Mouse (Mus musculus) ES-E14 (cell line): Measurements from ENCODE around the gene Gm21860.
"Not testable (repeated sequence)": the region's sequence is repeated elsewhere in the genome, so short reads cannot be mapped to it uniquely, and the experiment has no call there.

Source experiments
- HCFC1 ChIP-seq: IDR thresholded peaks from 2 replicates; pipeline ENCODE4 v1.6.1; 2012; ENCODE audit warnings: low read length, inconsistent platforms, borderline replicate concordance; ENCODE audit not compliant: insufficient read depth
- MAFK ChIP-seq: IDR thresholded peaks from 2 replicates; pipeline ENCODE4 v1.6.1; 2014; ENCODE audit warnings: mild to moderate bottlenecking, low read depth, low read length, inconsistent platforms; ENCODE audit not compliant: insufficient read depth
- ZC3H11A ChIP-seq: IDR thresholded peaks from 2 replicates; pipeline ENCODE4 v1.6.1; 2012; ENCODE audit warnings: low read depth, mild to moderate bottlenecking, inconsistent platforms, low read length, borderline replicate concordance
- ZNF384 ChIP-seq: IDR thresholded peaks from 2 replicates; pipeline ENCODE4 v1.6.1; 2012; ENCODE audit warnings: low read depth, low read length, inconsistent platforms

DNA sequence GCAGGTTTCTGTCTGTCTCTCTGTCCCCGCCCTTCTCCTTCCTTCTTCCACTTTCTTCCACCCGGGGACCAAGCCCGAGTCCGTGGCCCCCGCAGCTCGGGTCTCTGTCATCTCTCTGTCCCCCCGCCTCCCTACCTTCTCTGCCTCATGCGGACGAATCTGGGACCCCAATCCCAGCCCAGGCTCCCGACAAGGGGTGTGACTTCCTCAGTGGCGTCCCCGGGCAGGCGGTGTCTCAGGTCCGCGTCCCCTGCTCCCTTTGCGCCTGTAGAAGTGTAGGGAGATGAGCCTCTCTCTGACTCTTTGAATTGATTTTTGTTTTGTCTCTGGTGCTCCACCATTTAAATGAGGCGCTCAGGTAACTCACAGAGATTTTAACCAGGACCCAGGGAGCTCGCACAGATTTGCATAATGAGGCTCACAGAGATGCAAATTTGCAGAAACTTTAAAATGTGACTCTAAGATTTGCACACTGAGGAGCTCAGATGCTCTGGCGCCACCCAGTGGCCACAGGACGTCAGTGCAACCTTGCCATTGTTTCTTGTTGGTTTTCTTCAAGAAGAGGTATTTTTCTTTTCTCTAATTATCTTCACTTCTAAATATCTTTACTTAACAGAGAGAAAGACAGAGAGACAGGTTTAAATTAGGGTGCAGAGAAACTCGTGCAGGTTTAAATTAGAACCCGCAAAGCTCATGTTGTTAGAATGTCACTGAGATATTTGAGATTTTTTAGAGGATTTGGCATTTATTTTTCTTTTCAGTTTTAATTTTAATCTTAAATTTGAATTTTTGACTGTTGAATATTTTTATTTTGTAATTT is 35.8 kb downstream of the Gm21860 start:
- not testable (repeated sequence) for TF ChIP-seq HCFC1, MAFK, ZC3H11A, ZNF384
